Mouse (Mus musculus): ENCODE results near the gene Prkce. TPM values are rescaled to one million over a fixed set of nuclear protein-coding genes. Genes with fewer than 3 reads are reported as not detected.

Gene Prkce
- total RNA-seq (2014; fragmentation: Nextera tagmentation) (4.0 and 5.9 TPM in 2 replicates), total RNA-seq (2017) (2.0 and 2.3 TPM in 2 replicates)

GRCm38 (mm10) chr17:86167320-86168230 lies at the start of gene Prkce:
Prkce (plus strand) TSS chr17:86167785.
- ATAC-seq (replicated peaks; ENCODE audit: poor library complexity, severe bottlenecking) = peak; percentile 54

GRCm38 (mm10) chr17:86123146-86123545 lies 44.4 kb upstream of the Prkce start:
- ATAC-seq (replicated peaks; ENCODE audit: poor library complexity, severe bottlenecking) = no peak

GRCm38 (mm10) chr17:86125908-86126307 lies 41.7 kb upstream of the Prkce start:
- no peak for ATAC-seq (replicated peaks; ENCODE audit: poor library complexity, severe bottlenecking)

GRCm38 (mm10) chr17:86128198-86128597 lies 39.4 kb upstream of the Prkce start:
- peak; percentile 52 for ATAC-seq (replicated peaks; ENCODE audit: poor library complexity, severe bottlenecking)

GRCm38 (mm10) chr17:86132534-86132933 lies 35.1 kb upstream of the Prkce start:
- no peak for ATAC-seq (replicated peaks; ENCODE audit: poor library complexity, severe bottlenecking)

- no peak for ATAC-seq (replicated peaks; ENCODE audit: poor library complexity, severe bottlenecking)
Measured at GRCm38 (mm10) chr17:86134461-86134860, 33.1 kb upstream of the Prkce start.

GRCm38 (mm10) chr17:86135835-86136234 lies 31.8 kb upstream of the Prkce start:
- ATAC-seq (replicated peaks; ENCODE audit: poor library complexity, severe bottlenecking) = no peak

- ATAC-seq (replicated peaks; ENCODE audit: poor library complexity, severe bottlenecking) = peak; percentile 54
Measured at GRCm38 (mm10) chr17:86144537-86145078, 23.0 kb upstream of the Prkce start.

GRCm38 (mm10) chr17:86145079-86145951 lies 22.3 kb upstream of the Prkce start, which contains the start of gene Srbd1:
Srbd1 (minus strand) TSS chr17:86145175.
- peak; percentile 94 for ATAC-seq (replicated peaks; ENCODE audit: poor library complexity, severe bottlenecking)

GRCm38 (mm10) chr17:86149726-86150125 lies 17.9 kb upstream of the Prkce start:
- no peak for ATAC-seq (replicated peaks; ENCODE audit: poor library complexity, severe bottlenecking)

- ATAC-seq (replicated peaks; ENCODE audit: poor library complexity, severe bottlenecking) = peak; percentile 98
Measured at GRCm38 (mm10) chr17:86150867-86151348, 16.7 kb upstream of the Prkce start.

GRCm38 (mm10) chr17:86156999-86157398 lies 10.6 kb upstream of the Prkce start:
- ATAC-seq (replicated peaks; ENCODE audit: poor library complexity, severe bottlenecking) = no peak

- ATAC-seq (replicated peaks; ENCODE audit: poor library complexity, severe bottlenecking) = no peak
Measured at GRCm38 (mm10) chr17:86162672-86163071, 4.9 kb upstream of the Prkce start.

GRCm38 (mm10) chr17:86164416-86164815 lies 3.2 kb upstream of the Prkce start:
- ATAC-seq (replicated peaks; ENCODE audit: poor library complexity, severe bottlenecking) = peak; percentile 57

GRCm38 (mm10) chr17:86166051-86166566 lies 1.5 kb upstream of the Prkce start:
- no peak for ATAC-seq (replicated peaks; ENCODE audit: poor library complexity, severe bottlenecking)

GRCm38 (mm10) chr17:86166567-86167319 lies 842 bp upstream of the Prkce start:
- ATAC-seq (replicated peaks; ENCODE audit: poor library complexity, severe bottlenecking) = peak; percentile 6

- ATAC-seq (replicated peaks; ENCODE audit: poor library complexity, severe bottlenecking) = no peak
Measured at GRCm38 (mm10) chr17:86168231-86168981, 821 bp downstream of the Prkce start.

- no peak for ATAC-seq (replicated peaks; ENCODE audit: poor library complexity, severe bottlenecking)
Measured at GRCm38 (mm10) chr17:86169092-86169491, 1.5 kb downstream of the Prkce start.
